In the genomic region with DNA sequence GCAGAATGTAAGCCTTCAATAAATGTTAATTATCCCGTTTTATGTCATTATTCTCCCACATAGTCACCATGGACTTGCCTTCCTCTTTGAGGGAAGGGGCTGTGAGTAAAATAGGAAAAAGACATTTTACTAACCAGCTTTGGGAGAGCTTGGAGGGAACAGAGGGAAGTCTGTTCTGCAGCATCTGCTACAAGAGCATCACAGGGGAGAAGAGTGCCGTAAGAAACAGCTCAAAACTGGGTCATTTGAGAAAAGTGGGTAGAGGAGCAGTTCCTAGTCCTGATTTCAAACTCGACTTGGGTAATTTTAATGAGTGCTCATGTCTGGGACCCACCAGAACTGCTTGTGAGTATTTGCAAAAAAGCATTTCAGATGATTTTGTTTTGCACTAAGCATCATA, we compare ENCODE assay signal across 14 mouse cellular contexts.
"Had no signal": no experiment of that assay in that cellular context is flagged by ENCODE, and none has a peak within 500 bp of the region (broad histone marks: within the 10 kb centered on the region; RNA-seq: fewer than 3 reads in every experiment).

No protein-coding gene starts in this region.

- H3K27me3 ChIP-seq: midbrain, embryonic 13.5 days; midbrain, embryonic 15.5 days; neural tube, embryonic 12.5 days; stomach, embryonic 15.5 days had no signal

- H3K4me1 ChIP-seq: midbrain, embryonic 10.5 days; midbrain, embryonic 13.5 days; midbrain, embryonic 15.5 days; neural tube, embryonic 12.5 days; stomach, embryonic 15.5 days had no signal

- DNase-seq: lung, adult 18-20 months; lung, embryonic 14.5 days; lung, postnatal 10 days; lung, postnatal 4 days; right cerebral cortex, postnatal 14 days; thymus, adult 18-20 months; thymus, postnatal 14 days; thymus, postnatal 36 days had no signal

- H3K4me3 ChIP-seq: midbrain, embryonic 10.5 days; midbrain, embryonic 13.5 days; midbrain, embryonic 15.5 days; neural tube, embryonic 12.5 days; stomach, embryonic 15.5 days had no signal

- H3K27ac ChIP-seq: midbrain, embryonic 10.5 days; midbrain, embryonic 13.5 days; midbrain, embryonic 15.5 days; neural tube, embryonic 12.5 days; stomach, embryonic 15.5 days; stomach, postnatal 0 days had no signal

- H3K36me3 ChIP-seq: midbrain, embryonic 10.5 days; midbrain, embryonic 13.5 days; midbrain, embryonic 15.5 days; neural tube, embryonic 12.5 days; stomach, embryonic 15.5 days had no signal

- H3K9me3 ChIP-seq: neural tube, embryonic 12.5 days; stomach, embryonic 15.5 days had no signal
